Comparison of ENCODE assay signal across 9 mouse cellular contexts in genomic region chr7:98834711-98835321, GRCm38 (mm10). TPM values are rescaled to one million over a fixed set of nuclear protein-coding genes. Genes with fewer than 3 reads are reported as not detected.
DNase-seq lines count a peak whose midpoint lies in the region; ATAC-seq and TF ChIP-seq lines count a peak whose summit lies in the region.
"Had no signal": no experiment of that assay in that cellular context is flagged by ENCODE, and none has a peak within 500 bp of the region (broad histone marks: within the 10 kb centered on the region; RNA-seq: fewer than 3 reads in every experiment).

Gene Wnt11 (plus strand): TSS chr7:98835112.

- in situ Hi-C loops in ES-E14 (cut with MboI; ENCODE audit: low sequenced_read_pairs in 2 of 2, unreplicated experiment in 2 of 2), result loop anchor here in 1 of 2 experiments (25.0 kb wide), 1 partner anchor 577 kb away; no protein-coding TSS in a partner anchor

- WGBS in forebrain, embryonic 12.5 days, result under 1% methylated on average over 65 of the region's 66 CpGs
- WGBS in hindbrain, embryonic 11.5 days, result under 1% methylated on average over 66 of the region's 66 CpGs
- WGBS in liver, embryonic 14.5 days (ENCODE audit: insufficient replicate concordance), result under 1% methylated on average over 65 of the region's 66 CpGs
- 1% methylated on average over 66 of the region's 66 CpGs for WGBS in olfactory bulb, adult 2 months

- H3K36me3 ChIP-seq in ES-E14 (ENCODE audit: control insufficient read depth, insufficient read depth, low read length, poor library complexity, severe bottlenecking), result no peaks in the 10 kb centered on the region
- no peaks in the 10 kb centered on the region for H3K36me3 ChIP-seq in forebrain, embryonic 12.5 days (replicated peaks)
- H3K36me3 ChIP-seq in hindbrain, embryonic 11.5 days (ENCODE audit: control insufficient read depth, insufficient read depth, low read length), result no peaks in the 10 kb centered on the region
- H3K36me3 ChIP-seq in liver, embryonic 14.5 days (replicated peaks; ENCODE audit: control insufficient read depth, insufficient read depth, low read depth), result no peaks in the 10 kb centered on the region

- H3K4me2 ChIP-seq in forebrain, embryonic 12.5 days, result peak within 1 kb of the TSS; percentile 95
- H3K4me2 ChIP-seq in hindbrain, embryonic 11.5 days (replicated peaks; ENCODE audit: low read depth, low read length), result peak within 1 kb of the TSS; percentile 80
- peak within 1 kb of the TSS; percentile 49 for H3K4me2 ChIP-seq in liver, embryonic 14.5 days (ENCODE audit: low read depth)

- peaks cover 0 to 3% of the 10 kb centered on the region in 2 experiments; a peak in 1 of 4 replicates for H3K4me1 ChIP-seq in ES-E14 (ENCODE audit: control insufficient read depth in 2 of 2, insufficient read depth in 2 of 2, low read length in 2 of 2, poor library complexity in 1 of 2)
- peaks cover 51% of the 10 kb centered on the region for H3K4me1 ChIP-seq in forebrain, embryonic 12.5 days
- peaks cover 16% of the 10 kb centered on the region; the same call in 1 of the 2 replicates for H3K4me1 ChIP-seq in hindbrain, embryonic 11.5 days (replicated peaks; ENCODE audit: control insufficient read depth, insufficient read depth, low read length)
- no peaks in the 10 kb centered on the region for H3K4me1 ChIP-seq in liver, embryonic 14.5 days (replicated peaks; ENCODE audit: control insufficient read depth in 2 of 2, insufficient read depth in 2 of 2, low read length in 1 of 2)
- H3K4me1 ChIP-seq in olfactory bulb, adult 2 months (ENCODE audit: control insufficient read depth, insufficient read depth, low read length), result peaks cover 42% of the 10 kb centered on the region

- H3K9ac ChIP-seq in ES-E14 (ENCODE audit: insufficient read depth, low read depth, low read length, poor library complexity, severe bottlenecking), result peak within 1 kb of the TSS; percentile 26; the same call in 1 of the 2 replicates
- peak within 1 kb of the TSS; percentile 13 for H3K9ac ChIP-seq in forebrain, embryonic 12.5 days
- peak within 1 kb of the TSS; percentile 29 for H3K9ac ChIP-seq in hindbrain, embryonic 11.5 days (ENCODE audit: low read depth, low read length)
- H3K9ac ChIP-seq in liver, embryonic 14.5 days (replicated peaks), result no peak within 1 kb of the TSS

- TF ChIP-seq POLR2A in olfactory bulb, adult 2 months (IDR thresholded peaks at IDR 0.05; ENCODE audit: insufficient read depth, low read depth, low read length), result no peak

- peak within 1 kb of the TSS; percentile 41 to 54 for H3K4me3 ChIP-seq in ES-E14 (ENCODE audit: insufficient read depth in 1 of 2, low read depth in 1 of 2, low read length in 2 of 2, poor library complexity in 1 of 2, severe bottlenecking in 1 of 2)
- H3K4me3 ChIP-seq in forebrain, embryonic 12.5 days (replicated peaks), result peak within 1 kb of the TSS; percentile 52
- peak within 1 kb of the TSS; percentile 48 for H3K4me3 ChIP-seq in hindbrain, embryonic 11.5 days (ENCODE audit: low read depth, low read length)
- peak within 1 kb of the TSS; percentile 27 to 34; a peak in 3 of 4 replicates for H3K4me3 ChIP-seq in liver, embryonic 14.5 days (ENCODE audit: insufficient read depth in 1 of 2, low read depth in 2 of 2, low read length in 2 of 2)
- peak within 1 kb of the TSS; percentile 54 for H3K4me3 ChIP-seq in olfactory bulb, adult 2 months (ENCODE audit: insufficient read depth, low read depth, low read length)

- no peak for ATAC-seq in forebrain, embryonic 12.5 days (ENCODE audit: low FRiP score)
- ATAC-seq in hindbrain, embryonic 11.5 days (ENCODE audit: low FRiP score), result no peak
- ATAC-seq in liver, embryonic 14.5 days (ENCODE audit: insufficient read depth), result no peak
- no peak for ATAC-seq in frontal cortex, adult (ENCODE audit: low TSS enrichment)

- peak; percentile 65 for DNase-seq in adrenal gland, adult 2 months
- no peak for DNase-seq in adrenal gland, adult 8-10 months
- DNase-seq in ES-E14 (ENCODE audit: low read depth, low spot score), result no peak
- DNase-seq in hindbrain, embryonic 11.5 days (ENCODE audit: low spot score), result no peak
- no peak for DNase-seq in liver, embryonic 14.5 days (ENCODE audit: low read depth in 3 of 3, low spot score in 3 of 3)

- no peak for TF ChIP-seq CTCF in liver, embryonic 14.5 days (IDR thresholded peaks at IDR 0.05; ENCODE audit: low read depth)
- TF ChIP-seq CTCF in olfactory bulb, adult 2 months (IDR thresholded peaks at IDR 0.05; ENCODE audit: insufficient read depth, low read depth, low read length), result no peak

- no peak within 1 kb of the TSS for H3K27ac ChIP-seq in ES-E14 (ENCODE audit: insufficient read depth, low read depth, low read length, poor library complexity, severe bottlenecking)
- H3K27ac ChIP-seq in forebrain, embryonic 12.5 days, result no peak within 1 kb of the TSS
- H3K27ac ChIP-seq in hindbrain, embryonic 11.5 days (ENCODE audit: low read depth, low read length), result no peak within 1 kb of the TSS
- H3K27ac ChIP-seq in liver, embryonic 14.5 days, result no peak within 1 kb of the TSS
- H3K27ac ChIP-seq in olfactory bulb, adult 2 months (ENCODE audit: insufficient read depth, low read depth, low read length), result no peak within 1 kb of the TSS

- H3K9me3 ChIP-seq in ES-E14 (ENCODE audit: control insufficient read depth, insufficient read depth, low read depth, low read length), result no peaks in the 10 kb centered on the region
- H3K9me3 ChIP-seq in forebrain, embryonic 12.5 days, result no peaks in the 10 kb centered on the region
- H3K9me3 ChIP-seq in hindbrain, embryonic 11.5 days (ENCODE audit: control insufficient read depth, low read length), result no peaks in the 10 kb centered on the region
- no peaks in the 10 kb centered on the region for H3K9me3 ChIP-seq in liver, embryonic 14.5 days (ENCODE audit: control insufficient read depth, low read length)

- TF ChIP-seq EP300 in liver, embryonic 14.5 days (IDR thresholded peaks at IDR 0.05; ENCODE audit: low read depth), result no peak

- peaks cover 99% of the 10 kb centered on the region for H3K27me3 ChIP-seq in forebrain, embryonic 12.5 days
- peaks cover 74% of the 10 kb centered on the region for H3K27me3 ChIP-seq in hindbrain, embryonic 11.5 days (ENCODE audit: control insufficient read depth, insufficient read depth, low read length)
- peaks cover 77% of the 10 kb centered on the region for H3K27me3 ChIP-seq in liver, embryonic 14.5 days (ENCODE audit: control insufficient read depth, insufficient read depth, low read length)

TF ChIP-seq in ES-E14, 5 proteins besides CTCF, POLR2A, EP300 and RAD21:
- TF ChIP-seq ZC3H11A (IDR thresholded peaks at IDR 0.05; ENCODE audit: borderline replicate concordance, low read depth, low read length) (no peak), HCFC1 (IDR thresholded peaks at IDR 0.05; ENCODE audit: borderline replicate concordance, insufficient read depth, low read length) (no peak), MAFK (IDR thresholded peaks at IDR 0.05; ENCODE audit: insufficient read depth, low read depth, low read length) (no peak), ZNF384 (IDR thresholded peaks at IDR 0.05; ENCODE audit: low read depth, low read length) (no peak), CHD2 (IDR thresholded peaks at IDR 0.05; ENCODE audit: low read depth, low read length) (no peak)

RNA-seq across cellular contexts. Expression of gene Wnt11, which starts in this region (rescaled TPM):
- total RNA-seq in adrenal gland, adult 2 months (2021), result 1 to 10 TPM in 1 of 2 experiments, under 1 TPM in 1; 0.69 to 4.9 TPM
- polyA plus RNA-seq in adrenal gland, adult 2 months (2012; rRNA removed), result 6.3 and 13.2 TPM in 2 replicates
- 1 to 10 TPM in 3 of 4 experiments, under 1 TPM in 1; 0.59 to 1.5 (median 1.2) TPM for total RNA-seq in adrenal gland, adult 8-10 months (2022)
- total RNA-seq in ES-E14 (2012; rRNA removed), result 2.3 and 3.5 TPM in 2 replicates
- 1.7 and 2.6 TPM in 2 replicates for polyA plus RNA-seq in forebrain, embryonic 12.5 days (2016; fragmentation: Nextera tagmentation; extraction: Ambion mirVana)
- 3.0 and 3.5 TPM in 2 replicates for polyA plus RNA-seq in hindbrain, embryonic 11.5 days (2014; fragmentation: Nextera tagmentation; extraction: Ambion mirVana)
- 0.93 and 0.95 TPM in 2 replicates for polyA plus RNA-seq in liver, embryonic 14.5 days (2012; rRNA removed)
- polyA plus RNA-seq in liver, embryonic 14.5 days (2014; fragmentation: Nextera tagmentation; extraction: Ambion mirVana), result 0.46 and 0.48 TPM in 2 replicates
- not detected in 2 replicates for polyA plus RNA-seq in olfactory bulb, adult 2 months (2012; ENCODE audit: insufficient read depth, insufficient read length, low replicate concordance, missing spikeins)
- total RNA-seq: hematopoietic stem cell, adult 5-6 weeks had no signal
